Mouse (Mus musculus) stomach, embryonic 16.5 days (tissue): ENCODE measurements around the gene Olfr622. TPM values are rescaled to one million over a fixed set of nuclear protein-coding genes. Genes with fewer than 3 reads are reported as not detected.

Experiments used
- ATAC-seq: fragments of 200-750 bp; cut with Nextera tagmentation; 2 replicates; pipeline ENCODE4 v1.8.0; 2017; ENCODE audit warnings: moderate number of reproducible peaks, moderate TSS enrichment; ENCODE audit not compliant: insufficient read depth, low FRiP score
- H3K27ac ChIP-seq: fragments of 300-500 bp; sonication (generic); 2 replicates; pipeline ENCODE4 v1.5.1; 2014; ENCODE audit warnings: low read length
- H3K27me3 ChIP-seq: fragments of 300-500 bp; sonication (generic); 2 replicates; pipeline ENCODE4 v1.6.1; 2014; ENCODE audit warnings: low read length, control low read depth, mixed read lengths; ENCODE audit not compliant: control insufficient read depth, insufficient read depth
- H3K36me3 ChIP-seq: fragments of 300-500 bp; sonication (generic); 2 replicates; pipeline ENCODE4 v1.6.1; 2014; ENCODE audit warnings: low read length; ENCODE audit not compliant: control insufficient read depth, insufficient read depth
- H3K4me1 ChIP-seq: fragments of 300-500 bp; sonication (generic); 2 replicates; pipeline ENCODE4 v1.6.1; 2014; ENCODE audit warnings: low read length, control low read depth, mixed read lengths; ENCODE audit not compliant: control insufficient read depth, insufficient read depth
- H3K4me2 ChIP-seq: fragments of 300-500 bp; sonication (generic); 2 replicates; pipeline ENCODE4 v1.6.1; 2014; ENCODE audit warnings: low read depth, low read length, mixed read lengths
- H3K4me3 ChIP-seq: fragments of 300-500 bp; sonication (generic); replicated peaks from 2 replicates; pipeline ENCODE4 v1.5.1; 2014; ENCODE audit warnings: mild to moderate bottlenecking, low read length
- H3K9ac ChIP-seq: fragments of 300-500 bp; sonication (generic); 2 replicates; pipeline ENCODE4 v1.6.1; 2014; ENCODE audit warnings: low read length
- H3K9me3 ChIP-seq: fragments of 300-500 bp; sonication (generic); replicated peaks from 2 replicates; pipeline ENCODE4 v1.6.1; 2016; ENCODE audit warnings: low read length, control low read depth; ENCODE audit not compliant: control insufficient read depth
- WGBS: fragments of 180-500 bp; shearing (Covaris S2); extraction: QIAGEN DNeasy Blood & Tissue Kit; methylation state at CpG from one replicate; pipeline ENCODE4 v1.1.7; 2014; 5-methylcytosine and 5-hydroxymethylcytosine counted together
- polyA plus RNA-seq: library from polyadenylated mRNA; unstranded; fragments of >200 nt; fragmentation: Nextera tagmentation; extraction: Ambion mirVana; gene quantifications from 2 replicates; pipeline ENCODE4 v1.2.1, GENCODE M21; 2015

Olfr622 gene
- polyA plus RNA-seq, 1 experiment from 2014 or later = not detected

- H3K27ac ChIP-seq = no peak within 1 kb of the TSS
- H3K9ac ChIP-seq = no peak within 1 kb of the TSS
- H3K9me3 ChIP-seq = no peaks in the 10 kb centered on the region
- no peak within 1 kb of the TSS for H3K4me3 ChIP-seq
- ATAC-seq = no peak
- H3K36me3 ChIP-seq = no peaks in the 10 kb centered on the region
- H3K27me3 ChIP-seq = no peaks in the 10 kb centered on the region
- 54% methylated on average over 2 of the region's 2 CpGs for WGBS
- no peak within 1 kb of the TSS for H3K4me2 ChIP-seq
- no peaks in the 10 kb centered on the region for H3K4me1 ChIP-seq
These were observed 52.7 kb downstream of the Olfr622 start, which contains the start of gene Olfr618 for GRCm38 (mm10) chr7:103589803-103590202. Gene Olfr618, plus strand, starts transcription at chr7:103590103.

Other genes with a start within 250 kb of the Olfr622 start
- gene Usp17lc, start 227.6 kb downstream of the Olfr622 start, polyA plus RNA-seq = not detected in 2 replicates
- not detected in 2 replicates for gene Olfr605, start 197.3 kb downstream of the Olfr622 start, polyA plus RNA-seq
- not detected in 2 replicates for gene Olfr606, start 193.7 kb downstream of the Olfr622 start, polyA plus RNA-seq
- gene Olfr607, start 178.6 kb downstream of the Olfr622 start, polyA plus RNA-seq = not detected in 2 replicates
- not detected in 2 replicates for gene Olfr608, start 172.8 kb downstream of the Olfr622 start, polyA plus RNA-seq
- not detected in 2 replicates for gene Olfr609, start 144.6 kb downstream of the Olfr622 start, polyA plus RNA-seq
- not detected in 2 replicates for gene Olfr610, start 130.6 kb downstream of the Olfr622 start, polyA plus RNA-seq
- not detected in 2 replicates for gene Olfr611, start 121.9 kb downstream of the Olfr622 start, polyA plus RNA-seq
- not detected in 2 replicates for gene Olfr612, start 100.0 kb downstream of the Olfr622 start, polyA plus RNA-seq
- gene Olfr613, start 94.6 kb downstream of the Olfr622 start, polyA plus RNA-seq = not detected in 2 replicates
- gene Olfr615, start 86.6 kb downstream of the Olfr622 start, polyA plus RNA-seq = not detected in 2 replicates
- gene Olfr616, start 73.6 kb downstream of the Olfr622 start, polyA plus RNA-seq = not detected in 2 replicates
- not detected in 2 replicates for gene Olfr617, start 69.6 kb downstream of the Olfr622 start, polyA plus RNA-seq
- not detected in 2 replicates for gene Olfr618, start 52.6 kb downstream of the Olfr622 start, polyA plus RNA-seq
- gene Olfr619, start 42.1 kb downstream of the Olfr622 start, polyA plus RNA-seq = not detected in 2 replicates
- gene Olfr620, start 30.2 kb downstream of the Olfr622 start, polyA plus RNA-seq = not detected in 2 replicates
- gene Olfr623, start 21.0 kb upstream of the Olfr622 start, polyA plus RNA-seq = not detected in 2 replicates
- 0.04 and 0.05 TPM in 2 replicates for gene Olfr624, start 28.5 kb upstream of the Olfr622 start, polyA plus RNA-seq
- not detected in 2 replicates for gene Olfr625-ps1, start 40.0 kb upstream of the Olfr622 start, polyA plus RNA-seq
- gene Olfr243, start 72.0 kb upstream of the Olfr622 start, polyA plus RNA-seq = not detected in 2 replicates
- not detected in 2 replicates for gene Olfr628, start 87.7 kb upstream of the Olfr622 start, polyA plus RNA-seq
- gene Olfr629, start 102.2 kb upstream of the Olfr622 start, polyA plus RNA-seq = not detected in 2 replicates
- gene Olfr630, start 114.6 kb upstream of the Olfr622 start, polyA plus RNA-seq = not detected in 2 replicates
- gene Olfr69, start 128.9 kb upstream of the Olfr622 start, polyA plus RNA-seq = not detected in 2 replicates
- gene Olfr68, start 137.0 kb upstream of the Olfr622 start, polyA plus RNA-seq = not detected in 2 replicates
- gene Olfr67, start 149.1 kb upstream of the Olfr622 start, polyA plus RNA-seq = not detected in 2 replicates
- 3,025 and 3,577 TPM in 2 replicates for gene Hbb-bt, start 171.3 kb upstream of the Olfr622 start, polyA plus RNA-seq
- 8,981 and 9,755 TPM in 2 replicates for gene Hbb-bs, start 185.4 kb upstream of the Olfr622 start, polyA plus RNA-seq
- gene Hbb-bh2, start 197.8 kb upstream of the Olfr622 start, polyA plus RNA-seq = not detected in 2 replicates
- 0.95 and 1.4 TPM in 2 replicates for gene Hbb-bh1, start 200.5 kb upstream of the Olfr622 start, polyA plus RNA-seq
- gene Hbb-y, start 210.5 kb upstream of the Olfr622 start, polyA plus RNA-seq = 35.5 and 42.6 TPM in 2 replicates
- gene Olfr66, start 243.6 kb upstream of the Olfr622 start, polyA plus RNA-seq = not detected in 2 replicates